Mouse (Mus musculus) layer of hippocampus, adult 18-20 months (tissue): ENCODE measurements around the gene Psmd6. TPM values are rescaled to one million over a fixed set of nuclear protein-coding genes. Genes with fewer than 3 reads are reported as not detected.

Experiments
- DNase-seq, 2 experiments: peaks; one replicate each; pipeline ENCODE4 v3.0.0; 2022; ENCODE audit warnings: low spot score in 2 of 2
- long read RNA-seq: library from polyadenylated mRNA; stranded (forward); transcript quantifications from one replicate; pipeline ENCODE4 v2.0.0, GENCODE M21; 2021
- total RNA-seq, 2 experiments: library from RNA; stranded (reverse); gene quantifications; 2 replicates each; pipeline ENCODE4 v1.2.3; 2021

The Psmd6 gene
- 100 to 1,000 TPM; 121 to 122 TPM for total RNA-seq
- long read RNA-seq, transcript Psmd6-201 (8 exons, 1,387 nt): major isoform, 78 of 98 reads
- long read RNA-seq, partial matches to known transcripts: 6 of 98 reads
- long read RNA-seq, other reads (novel, unspliced or antisense): 14 of 98 reads

- peak; percentile 86 to 92 for DNase-seq
Measured at GRCm38 (mm10) chr14:14120230-14121096, at the start of gene Psmd6. TSS of gene Psmd6 (minus strand) at chr14:14120984.

- DNase-seq: no peak
Measured at GRCm38 (mm10) chr14:14110710-14111109, 10.1 kb downstream of the Psmd6 start.

- no peak for DNase-seq
Measured at GRCm38 (mm10) chr14:14104930-14105318, 15.9 kb downstream of the Psmd6 start.

GRCm38 (mm10) chr14:14104213-14104929, 16.4 kb downstream of the Psmd6 start:
- DNase-seq: no peak

- DNase-seq: no peak
Measured at GRCm38 (mm10) chr14:14101296-14101695, 19.5 kb downstream of the Psmd6 start.

- DNase-seq: no peak
Measured at GRCm38 (mm10) chr14:14100773-14101280, 20.0 kb downstream of the Psmd6 start.

- peak; percentile 71 to 96 for DNase-seq
Measured at GRCm38 (mm10) chr14:14098330-14098980, 22.3 kb downstream of the Psmd6 start.

GRCm38 (mm10) chr14:14090571-14090970, 30.2 kb downstream of the Psmd6 start:
- no peak for DNase-seq

GRCm38 (mm10) chr14:14088016-14088791, 32.6 kb downstream of the Psmd6 start:
- DNase-seq: no peak

GRCm38 (mm10) chr14:14087348-14087747, 33.4 kb downstream of the Psmd6 start:
- DNase-seq: no peak

GRCm38 (mm10) chr14:14086711-14087263, 34.0 kb downstream of the Psmd6 start:
- no peak for DNase-seq

GRCm38 (mm10) chr14:14083811-14084210, 37.0 kb downstream of the Psmd6 start:
- DNase-seq: no peak

- no peak for DNase-seq
Measured at GRCm38 (mm10) chr14:14080604-14081194, 40.1 kb downstream of the Psmd6 start.

- no peak for DNase-seq
Measured at GRCm38 (mm10) chr14:14071456-14071855, 49.3 kb downstream of the Psmd6 start.

GRCm38 (mm10) chr14:14070541-14071315, 50.1 kb downstream of the Psmd6 start:
- DNase-seq: no peak

GRCm38 (mm10) chr14:14068553-14068952, 52.2 kb downstream of the Psmd6 start:
- DNase-seq: no peak

- peak in 1 of 2 experiments; percentile 55 for DNase-seq
Measured at GRCm38 (mm10) chr14:14067648-14068472, 52.9 kb downstream of the Psmd6 start.

- DNase-seq: no peak
Measured at GRCm38 (mm10) chr14:14066241-14066640, 54.5 kb downstream of the Psmd6 start.
